Mouse (Mus musculus) CD4-positive naive resting alpha-beta T cell, adult 57 days (primary cell): ENCODE measurements around the gene Gm21677. TPM values are rescaled to one million over a fixed set of nuclear protein-coding genes. Genes with fewer than 3 reads are reported as not detected.

Experiments used
- total RNA-seq: library from RNA; stranded (reverse); gene quantifications from one replicate; pipeline ENCODE4 v1.2.4, GENCODE M21; 2023

The Gm21677 gene
- total RNA-seq, result not detected

GRCm38 (mm10) chrY:3306349-3306748, at the start of gene Gm21677:
Gene Gm21677, minus strand, starts transcription at chrY:3306449.

GRCm38 (mm10) chrY:3345229-3345628, 39.0 kb upstream of the Gm21677 start, which contains the start of gene Gm21693:
Gene Gm21693, minus strand, starts transcription at chrY:3345329.

Other genes starting within 250 kb of the Gm21677 start
- not detected for gene Gm21693, start 38.9 kb upstream of the Gm21677 start, total RNA-seq
- not detected for gene Gm21704, start 103.7 kb upstream of the Gm21677 start, total RNA-seq
- not detected for gene Gm21708, start 103.7 kb upstream of the Gm21677 start, total RNA-seq